Mouse (Mus musculus) B cell, adult 2 months (primary cell): ENCODE measurements at regions not wholly inside any gene's neighbourhood (a gene's known extent, or its start where the extent isn't known, plus 50 kb on each side); places are given as distances from the start of the nearest gene placed in this dataset.

Source experiments
- DNase-seq, 2 experiments: peaks; one replicate each; pipeline ENCODE4 v3.0.0; 2022

DNA sequence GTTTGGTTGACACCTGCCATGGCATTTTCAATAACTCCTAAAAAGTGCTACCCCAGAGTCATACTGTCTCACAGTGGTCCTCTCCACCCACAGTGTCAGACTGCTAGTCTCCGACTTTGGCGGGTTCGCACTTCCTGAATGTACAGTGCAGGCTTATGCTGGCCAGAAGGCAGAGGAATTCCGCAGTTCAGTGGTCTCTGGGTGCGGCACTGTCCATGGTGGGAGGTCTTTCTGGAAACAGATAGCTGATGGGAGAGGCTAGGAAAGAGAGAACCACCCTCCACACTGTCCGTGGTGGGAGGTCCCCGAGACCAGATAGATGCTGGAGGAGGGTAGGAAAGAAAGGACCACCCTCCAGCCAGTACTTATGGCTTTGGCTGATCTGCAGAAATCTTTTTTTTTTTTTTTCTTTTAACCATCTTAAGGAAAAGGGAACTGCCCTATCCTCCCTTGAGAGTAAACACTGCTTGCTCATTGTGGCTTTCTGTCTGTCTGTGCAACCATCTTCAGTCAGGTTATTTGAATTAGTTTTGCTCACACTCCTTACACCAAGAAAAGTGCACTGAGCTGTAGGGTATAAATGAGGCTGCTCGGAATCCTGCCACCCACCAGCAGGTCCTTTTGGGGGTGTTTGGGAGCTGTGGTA is 227.2 kb downstream of the Kcnrg start:
- no peak for DNase-seq

DNA sequence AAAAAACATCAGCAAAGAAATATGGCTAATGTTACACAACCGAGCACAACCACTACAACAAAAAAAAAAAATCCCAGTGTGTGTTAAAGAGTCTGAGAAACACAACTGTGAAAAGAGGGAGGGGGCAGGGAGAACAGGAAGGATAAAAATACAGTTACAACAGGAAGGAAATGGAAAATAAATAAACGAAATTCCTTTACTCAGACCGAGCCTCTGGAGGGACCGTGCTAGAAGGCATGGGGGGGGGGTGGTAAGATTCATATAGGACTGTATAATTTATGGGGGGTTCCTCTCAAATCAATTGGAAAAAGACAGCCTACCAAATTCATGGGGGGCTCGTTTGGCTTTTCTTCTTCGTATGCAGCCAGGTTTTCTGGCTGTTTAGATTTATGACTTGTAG is 228.5 kb downstream of the Kcnrg start:
- no peak for DNase-seq

DNA sequence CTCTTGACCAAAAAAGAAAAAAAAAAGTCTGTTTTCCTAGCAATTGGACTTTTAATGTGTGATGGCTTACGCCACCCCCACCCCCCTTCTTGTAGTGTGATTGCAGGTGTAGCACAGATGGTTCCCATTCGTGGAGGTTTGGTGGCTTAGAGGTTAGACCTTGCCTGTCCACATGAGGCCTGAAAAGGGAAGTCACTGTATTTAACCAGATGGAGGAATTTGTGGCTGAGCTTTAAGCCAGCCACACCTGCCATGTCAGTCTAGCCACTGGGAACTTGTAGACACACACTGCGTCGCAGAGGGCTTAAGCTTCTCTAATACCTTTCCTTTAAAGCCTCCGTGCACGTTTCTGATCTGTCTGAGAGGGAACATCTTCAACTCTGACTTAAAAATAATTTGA is 229.0 kb downstream of the Kcnrg start:
- DNase-seq: peak; percentile 24 to 25

DNA sequence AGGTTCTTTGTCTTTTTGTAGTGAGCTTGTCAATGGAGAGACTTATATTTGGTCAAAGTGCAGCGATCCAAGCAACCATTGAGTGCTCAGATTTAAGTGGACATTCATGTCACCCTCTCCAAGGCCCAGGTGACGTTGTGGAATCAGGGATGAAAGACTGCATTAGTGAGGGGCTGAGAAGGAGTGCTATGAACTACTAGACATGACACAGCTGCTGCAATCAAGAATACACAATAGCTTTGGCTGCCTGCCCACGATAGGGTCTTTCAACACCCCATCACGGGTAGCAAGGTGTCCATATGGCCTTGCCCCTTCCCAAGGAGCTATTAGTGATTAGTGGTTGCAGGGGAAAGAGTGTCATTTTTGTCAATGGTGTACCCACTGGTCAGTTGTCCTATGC is 229.7 kb downstream of the Kcnrg start:
- no peak for DNase-seq

DNA sequence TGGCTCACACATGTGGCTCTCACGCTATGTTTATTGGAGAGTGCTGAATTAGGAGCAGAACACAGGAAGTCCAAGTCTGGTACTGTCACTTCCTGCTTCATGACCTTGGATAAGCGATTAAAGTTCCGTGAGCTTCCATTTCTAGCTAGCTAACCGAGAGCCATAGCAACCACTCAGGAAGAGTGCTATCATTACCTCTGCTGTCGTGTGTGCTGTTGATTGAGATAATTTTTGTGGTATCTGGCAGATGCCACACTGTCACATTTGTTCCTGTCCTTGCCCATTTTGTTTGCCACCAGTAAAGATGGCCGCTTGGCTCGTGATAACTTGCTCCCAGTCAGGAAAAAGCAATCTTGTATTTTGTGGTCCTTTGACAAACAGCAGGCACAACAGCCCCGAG is 230.6 kb downstream of the Kcnrg start:
- DNase-seq: no peak

DNA sequence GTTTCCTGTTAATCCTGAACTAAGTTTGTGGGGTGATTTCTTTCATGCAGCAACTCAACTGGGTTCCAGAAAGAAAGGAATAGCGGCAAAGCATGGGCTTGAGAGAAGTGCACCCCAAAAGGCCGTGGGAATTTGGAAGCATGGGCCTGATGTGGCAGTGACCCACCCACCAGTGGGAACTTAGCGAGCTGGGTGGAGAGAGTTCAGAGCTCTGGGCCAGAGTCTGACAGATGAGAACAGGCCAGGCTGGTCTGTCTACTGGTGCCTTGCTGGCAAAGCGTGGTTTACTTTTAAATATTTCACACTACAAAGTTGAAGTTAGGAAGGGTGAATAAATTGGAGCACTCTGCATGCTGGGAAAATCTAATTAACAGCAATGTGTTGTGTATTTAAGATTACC is 235.2 kb downstream of the Kcnrg start:
- no peak for DNase-seq

DNA sequence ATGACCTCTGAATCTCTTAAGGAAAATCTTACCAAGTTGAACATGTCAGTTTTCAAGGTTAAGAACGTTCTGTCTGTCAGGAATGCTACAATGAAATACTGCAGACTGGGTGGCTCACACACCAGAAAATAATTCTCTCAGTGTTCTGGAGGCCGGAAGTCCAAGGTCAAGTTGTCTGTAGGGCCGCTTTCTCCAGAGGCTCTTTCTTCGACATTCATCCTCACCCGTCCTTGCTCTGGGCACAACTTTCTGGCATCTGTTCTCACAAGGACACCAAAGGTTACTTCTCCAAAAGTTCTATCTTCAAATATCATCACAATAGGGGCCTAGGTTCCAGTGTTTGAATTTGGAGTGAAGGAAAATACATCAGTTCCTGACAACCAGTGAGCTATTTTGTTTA is 239.2 kb downstream of the Kcnrg start:
- DNase-seq: no peak

DNA sequence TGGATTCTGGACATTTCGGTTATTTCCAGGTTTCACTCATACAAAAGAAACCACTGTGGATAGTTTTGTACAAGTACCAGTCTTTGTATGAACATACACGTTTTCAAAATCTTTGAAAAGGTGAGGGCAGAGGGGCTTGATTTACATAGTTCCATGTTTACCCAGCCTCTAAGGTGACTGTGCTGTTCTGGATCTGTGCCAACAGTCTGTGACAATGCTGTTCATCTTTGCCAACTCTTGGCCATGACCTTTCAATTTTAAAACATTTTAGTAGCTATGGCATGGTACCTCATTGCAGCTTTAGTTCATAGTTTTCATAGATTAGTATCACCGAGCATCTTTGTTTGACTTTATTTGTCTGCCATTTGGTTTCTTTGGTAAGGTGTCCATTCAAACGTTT is 243.0 kb downstream of the Kcnrg start:
- DNase-seq: no peak

DNA sequence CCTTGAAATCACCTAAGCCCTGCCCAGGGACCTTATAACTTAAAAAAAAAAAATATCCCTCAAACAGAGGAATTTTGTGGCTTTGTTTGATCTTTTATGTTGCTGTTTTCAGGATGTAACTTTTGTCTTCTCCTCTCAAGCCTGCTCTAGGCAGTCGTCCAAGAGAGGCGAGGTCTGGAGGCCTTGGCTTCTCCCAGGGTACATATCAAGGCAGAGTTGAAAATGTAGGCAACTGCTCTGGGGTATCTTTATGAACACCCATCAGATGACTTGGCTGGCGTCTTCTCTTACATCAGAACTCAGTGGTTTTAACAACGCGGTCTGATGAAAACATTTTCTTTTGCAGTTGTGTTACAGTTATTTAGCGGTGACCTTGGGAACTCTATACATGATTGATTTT is 250.4 kb downstream of the Kcnrg start:
- DNase-seq: no peak

DNA sequence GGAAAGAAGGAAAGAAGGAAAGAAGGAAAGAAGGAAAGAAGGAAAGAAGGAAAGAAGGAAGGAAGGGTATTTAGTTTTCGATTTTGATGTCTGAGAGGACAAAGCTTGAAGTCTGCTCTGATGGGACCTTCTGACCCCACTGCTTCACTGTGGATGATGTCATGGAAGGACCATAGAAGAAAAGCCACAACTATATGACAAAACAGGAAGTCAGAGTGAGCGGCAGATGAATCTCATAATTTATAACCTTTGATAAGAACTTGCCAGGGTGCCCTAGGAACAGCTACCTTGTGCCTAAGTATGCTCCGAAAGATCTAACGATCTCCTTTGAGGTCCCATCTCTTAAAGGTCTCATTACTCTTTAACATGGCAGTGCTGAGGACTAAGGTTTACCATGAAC is 253.4 kb downstream of the Kcnrg start:
- no peak for DNase-seq

DNA sequence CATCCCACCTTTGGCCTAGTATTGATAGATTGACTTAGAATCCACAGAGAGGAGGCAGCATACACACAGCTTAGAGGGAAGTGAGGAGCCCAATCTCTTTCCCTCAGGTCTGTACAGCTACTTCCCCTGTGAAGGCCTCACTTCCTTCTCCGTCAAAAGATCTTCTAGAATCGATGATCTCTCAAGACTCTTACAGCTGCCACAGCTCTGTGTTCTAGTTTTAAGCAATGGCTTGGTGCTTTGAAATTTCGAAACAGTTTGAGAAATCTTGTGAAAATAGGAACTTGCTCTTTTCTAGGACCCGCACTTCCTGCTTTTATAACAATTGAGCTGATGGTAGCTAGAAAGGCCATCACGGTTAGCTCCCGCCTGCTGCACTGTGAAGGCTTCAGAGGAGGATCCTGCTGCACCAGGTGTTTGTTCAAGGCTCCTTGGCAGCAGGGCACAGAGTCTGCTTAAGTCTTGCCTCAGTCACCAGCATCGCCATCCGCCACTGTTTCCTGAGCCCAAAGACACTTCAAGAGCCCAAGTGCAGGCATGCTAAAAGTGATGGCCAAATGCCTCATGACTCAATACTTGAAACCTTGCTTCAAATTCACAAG is 254.2 kb downstream of the Kcnrg start:
- DNase-seq: peak; percentile 8 to 24

DNA sequence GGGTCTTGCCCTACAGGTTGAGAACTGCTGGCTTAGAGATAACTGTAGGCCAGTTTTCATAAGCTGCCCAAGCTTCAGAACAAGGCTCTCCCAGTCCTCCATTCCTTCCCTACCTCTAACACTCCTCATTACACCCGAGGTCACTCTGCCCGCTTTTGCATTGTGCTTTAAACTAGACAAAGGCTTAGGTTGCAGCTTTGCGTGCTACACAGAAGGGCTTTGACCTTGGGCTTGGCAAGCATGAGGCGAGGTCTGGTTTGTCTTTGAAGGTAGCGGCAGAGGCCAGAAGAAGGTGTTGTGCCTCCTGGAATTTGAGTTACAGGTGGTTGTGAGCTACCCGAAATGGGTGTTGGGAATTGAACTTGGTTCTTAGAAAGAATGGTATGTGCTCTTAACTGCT is 255.7 kb downstream of the Kcnrg start:
- no peak for DNase-seq

DNA sequence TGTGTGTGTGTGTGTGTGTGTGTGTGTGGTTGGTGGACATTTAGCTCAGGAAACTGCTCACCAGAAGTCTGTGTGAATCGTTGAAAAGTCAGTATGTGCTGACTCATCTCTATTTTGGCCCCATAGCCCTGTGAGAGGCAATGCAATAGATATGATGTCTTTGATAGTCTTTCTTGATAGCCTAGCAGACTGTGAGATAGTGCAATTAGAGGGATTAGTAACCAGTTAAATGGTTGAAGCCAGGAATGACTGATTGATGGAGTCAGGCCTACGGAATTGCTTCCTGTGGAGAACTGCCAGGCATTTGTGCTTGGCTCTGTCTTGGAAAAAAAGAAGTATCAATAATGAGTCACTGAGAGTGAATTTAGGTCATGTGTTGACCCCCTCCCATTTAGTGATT is 256.2 kb downstream of the Kcnrg start:
- DNase-seq: no peak

DNA sequence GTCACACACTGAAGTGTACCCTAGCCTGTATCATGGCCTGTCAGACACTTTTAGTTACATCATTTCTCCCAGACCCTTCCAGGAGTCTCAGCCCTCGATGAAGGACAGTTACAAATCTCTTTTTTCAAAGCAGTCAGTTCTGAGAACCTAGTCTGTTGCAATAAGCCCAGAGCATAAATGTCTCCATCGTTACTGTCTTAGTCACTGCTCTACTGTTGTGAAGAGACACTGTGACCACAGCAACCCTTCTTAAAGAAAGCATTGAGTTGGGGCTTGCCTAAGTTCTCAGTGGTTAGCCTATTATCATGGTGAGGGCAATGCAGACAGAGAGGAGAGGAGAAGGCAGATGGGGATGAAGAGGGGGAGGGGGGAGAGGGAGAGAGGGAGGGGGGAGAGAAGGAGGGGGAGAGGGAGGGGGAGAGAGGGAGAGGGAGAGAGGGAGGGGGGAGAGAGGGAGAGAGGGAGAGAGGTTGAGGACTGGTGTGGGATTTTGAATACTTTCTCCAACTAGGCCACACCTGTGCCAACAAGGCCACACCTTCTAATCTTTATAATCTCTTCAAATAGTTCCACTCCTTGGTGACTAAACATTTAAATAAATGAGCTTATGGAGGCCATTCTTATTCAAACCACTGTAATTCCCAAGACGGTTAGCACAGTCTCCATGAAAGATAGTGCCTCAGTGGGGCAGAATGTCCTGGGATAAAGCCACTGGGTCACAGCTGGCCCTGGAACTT is 259.4 kb downstream of the Kcnrg start:
- DNase-seq: no peak

DNA sequence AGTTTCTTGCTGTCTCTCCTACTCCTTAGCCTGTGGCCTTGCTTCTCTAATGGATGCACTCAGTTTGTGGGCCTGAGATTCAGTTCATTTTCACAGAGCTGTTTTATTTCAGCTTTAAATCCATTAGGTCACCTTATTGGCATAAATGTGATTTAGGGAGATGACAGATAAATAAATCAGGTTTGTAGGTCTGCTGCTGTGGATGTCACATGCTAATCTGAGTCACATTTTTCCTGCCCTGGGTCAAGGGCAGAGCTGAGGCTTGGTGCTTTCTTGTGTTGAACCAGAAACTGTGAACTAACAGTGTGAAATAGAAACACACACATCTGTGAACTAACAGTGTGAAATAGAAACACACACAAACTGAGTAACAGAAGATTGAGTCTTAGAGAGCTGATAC is 266.9 kb downstream of the Kcnrg start:
- DNase-seq: no peak

DNA sequence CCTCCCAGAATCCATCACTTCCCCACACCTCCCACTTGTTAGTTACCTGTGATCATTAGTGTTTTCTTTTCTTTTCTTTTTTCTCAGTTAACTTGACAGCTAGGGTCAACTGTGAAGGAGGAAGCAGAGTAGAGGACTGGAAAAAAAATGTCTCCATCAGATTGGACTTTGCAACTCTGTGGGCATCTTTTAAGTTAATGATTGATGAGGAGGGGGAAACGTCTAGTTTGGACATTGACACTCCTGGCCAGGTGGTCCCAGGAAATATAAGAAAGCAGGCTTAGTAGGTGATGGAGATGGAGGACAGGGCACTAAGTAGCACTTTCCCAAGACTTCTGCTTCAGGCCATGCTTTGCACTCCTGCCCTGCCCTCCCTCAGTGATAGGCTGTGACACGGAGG is 272.2 kb downstream of the Kcnrg start:
- DNase-seq: no peak

DNA sequence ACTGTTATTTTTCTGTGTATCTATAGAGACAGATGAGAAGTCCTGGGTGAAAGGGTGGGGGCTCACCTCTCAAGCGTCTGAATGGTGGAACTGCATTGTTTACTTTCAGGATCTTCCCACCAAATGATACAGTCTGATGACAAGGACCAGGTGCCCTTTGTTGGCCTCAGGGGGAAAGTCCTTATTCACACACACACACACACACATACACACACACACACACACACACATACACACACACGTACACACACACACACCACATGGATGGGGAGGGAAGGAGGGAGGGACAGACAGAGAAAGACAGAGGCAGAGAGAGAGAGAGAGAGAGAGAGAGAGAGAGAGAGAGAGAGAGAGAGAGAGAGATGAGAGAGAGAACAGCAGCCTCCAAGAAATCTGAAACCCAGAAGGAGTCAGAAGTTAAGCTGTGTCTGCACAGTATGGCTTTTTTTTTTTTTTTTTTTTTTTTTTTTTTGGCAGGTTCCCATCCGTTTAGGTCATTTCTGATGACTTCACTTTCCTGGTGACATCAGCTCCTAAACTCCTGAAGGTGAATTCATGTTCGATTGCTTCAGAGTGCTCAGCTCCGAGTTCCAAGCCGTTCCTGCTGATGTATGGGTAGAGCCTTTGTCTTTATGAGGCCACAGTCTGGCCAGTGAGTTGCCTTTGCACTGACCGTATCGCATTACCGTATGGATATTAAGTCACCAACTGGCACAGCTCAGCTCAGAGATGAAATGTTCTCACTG is 273.4 kb downstream of the Kcnrg start:
- DNase-seq: no peak

DNA sequence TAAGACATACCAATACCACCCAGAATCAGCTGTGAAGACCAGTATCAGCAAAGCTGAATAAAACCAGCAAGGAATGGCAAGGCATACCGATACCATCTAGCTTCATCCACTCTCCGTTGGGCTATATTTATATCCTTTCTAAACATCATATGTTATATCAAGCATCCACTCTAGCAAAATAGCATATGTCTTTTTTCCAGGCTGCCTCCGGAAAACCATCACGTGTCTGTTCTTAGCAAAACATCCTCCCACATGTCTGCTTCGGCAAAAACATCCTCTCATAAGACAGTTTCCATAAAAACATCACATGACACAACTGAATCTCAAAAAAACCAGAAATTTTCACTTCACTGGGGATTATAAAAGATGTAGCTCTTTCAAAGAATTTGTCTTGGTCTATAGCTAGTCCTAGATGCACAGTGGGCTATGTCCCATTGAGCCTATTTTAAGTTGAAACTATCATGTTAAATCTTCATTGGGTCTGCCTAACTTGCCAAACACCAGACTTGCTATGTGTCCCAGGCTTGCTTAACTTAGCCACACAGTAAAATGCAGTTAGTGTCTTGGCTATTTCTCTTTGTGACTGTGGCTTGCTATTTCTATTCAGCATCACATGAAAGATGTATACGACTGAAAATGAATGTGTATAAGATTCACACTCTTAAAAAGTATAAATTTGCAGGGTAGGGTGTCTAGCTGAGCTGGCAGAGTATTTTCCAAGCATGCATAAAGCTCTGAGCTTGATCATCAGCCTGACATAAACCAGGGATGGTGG is 278.2 kb downstream of the Kcnrg start:
- DNase-seq: no peak

DNA sequence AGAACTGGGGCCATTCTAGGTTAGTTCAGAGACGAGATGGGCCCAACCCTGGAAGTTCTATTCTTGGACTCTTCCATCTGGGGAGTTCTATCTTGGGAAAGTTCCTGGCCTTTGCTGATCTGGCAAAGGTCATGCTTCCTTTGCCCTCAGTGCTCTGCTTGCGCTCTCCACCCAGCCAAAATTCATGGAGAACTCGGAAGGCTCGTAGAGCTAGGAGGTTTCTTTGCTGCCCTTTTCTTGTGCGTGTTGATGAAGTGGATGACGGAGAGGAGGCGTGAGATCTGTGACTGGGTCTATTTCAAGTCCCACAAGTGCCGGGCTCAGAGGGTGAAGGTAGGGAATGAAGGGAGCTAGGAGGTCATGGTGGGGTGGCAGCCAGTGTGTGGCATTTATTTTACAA is 282.4 kb downstream of the Kcnrg start:
- DNase-seq: no peak

DNA sequence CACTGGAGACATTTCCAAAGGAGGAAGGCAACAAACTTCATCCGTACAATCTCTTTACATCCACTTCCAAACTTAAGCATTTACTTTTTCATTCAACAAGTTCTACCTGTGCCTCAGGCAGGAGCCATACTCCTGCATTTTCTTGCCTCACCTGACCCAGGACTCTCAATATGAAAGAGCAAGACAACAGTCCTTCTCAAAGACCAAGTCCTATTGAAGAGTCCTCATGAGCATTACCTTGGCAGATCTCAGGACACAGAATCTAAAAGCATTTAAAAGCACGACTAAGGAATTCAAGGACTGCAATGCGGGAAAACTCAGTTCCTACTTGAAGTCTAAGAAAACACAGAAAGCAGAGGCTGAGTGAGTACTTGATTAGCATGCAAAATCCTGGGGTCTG is 286.5 kb downstream of the Kcnrg start:
- DNase-seq: no peak

DNA sequence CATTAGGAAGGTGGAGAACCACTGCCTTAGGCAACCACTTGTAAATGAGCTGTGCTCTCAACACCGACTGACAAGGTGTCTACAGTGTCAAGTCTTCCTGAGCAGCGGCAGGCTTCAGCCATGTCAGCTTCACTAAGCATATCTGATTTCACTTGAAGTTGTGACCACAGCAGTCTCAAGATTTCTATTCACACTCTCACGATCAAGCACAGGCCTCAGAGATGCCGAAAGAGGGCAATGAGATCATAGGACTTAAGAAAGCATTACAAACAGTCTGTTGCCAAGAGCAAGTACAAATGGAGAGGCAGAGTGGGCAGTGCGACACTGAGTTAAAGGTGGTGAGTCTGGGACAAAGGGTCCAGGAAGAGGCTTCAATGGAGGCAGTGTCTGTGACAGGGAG is 289.6 kb downstream of the Kcnrg start:
- no peak for DNase-seq

DNA sequence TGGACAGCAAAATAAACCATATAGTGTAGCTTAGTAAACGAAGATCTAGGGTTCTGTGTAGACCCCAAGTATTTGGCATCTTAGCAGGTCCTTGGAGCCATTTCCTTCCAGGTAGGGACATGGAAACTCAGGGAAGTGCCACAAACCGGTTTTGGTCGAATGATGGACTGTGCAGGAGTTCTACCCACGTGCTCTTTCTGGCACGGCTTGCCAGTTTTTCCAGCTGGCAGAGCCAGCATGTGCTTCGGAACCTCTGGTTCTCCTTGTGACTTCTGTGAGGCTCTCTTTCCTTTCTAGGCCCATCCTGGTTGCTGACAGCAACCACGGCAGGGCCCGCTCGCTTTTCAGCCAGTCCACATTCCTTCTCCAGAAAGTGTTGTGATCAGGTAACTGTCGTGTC is 291.4 kb downstream of the Kcnrg start:
- DNase-seq: no peak
